Mouse (Mus musculus) lung, postnatal 25 days (tissue): ENCODE measurements around the gene Bcorl1.

ENCODE experiments used
- DNase-seq: peaks from one replicate; pipeline ENCODE4 v3.0.0; 2022; ENCODE audit warnings: low spot score

Gene Bcorl1

GRCm38 (mm10) chrX:48341141-48341540 lies at the start of gene Bcorl1:
TSS of gene Bcorl1 (plus strand) at chrX:48341358.
- peak; percentile 43 for DNase-seq

DNA sequence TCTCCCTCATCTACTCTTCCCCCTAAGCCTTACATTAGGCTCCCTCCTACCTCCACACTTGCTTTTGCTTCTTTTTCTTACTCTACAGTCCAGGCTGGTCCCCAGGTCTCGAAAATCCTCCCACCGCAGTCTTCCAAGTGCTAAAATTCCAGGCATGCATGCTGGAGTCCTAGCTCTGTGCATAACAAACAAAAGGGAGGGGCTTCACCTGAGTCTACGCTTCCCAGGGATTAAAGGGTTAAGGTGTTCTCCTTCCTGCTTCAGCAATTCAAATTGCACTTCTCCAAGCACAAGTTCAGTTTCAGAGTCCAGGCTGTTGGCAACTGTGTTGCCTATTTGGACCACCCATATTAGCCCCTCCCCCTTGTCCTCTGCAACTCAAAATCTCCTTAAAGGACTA lies 49.7 kb upstream of the Bcorl1 start:
- DNase-seq = no peak

- no peak for DNase-seq
Observed at GRCm38 (mm10) chrX:48305356-48305755, 35.8 kb upstream of the Bcorl1 start.

DNA sequence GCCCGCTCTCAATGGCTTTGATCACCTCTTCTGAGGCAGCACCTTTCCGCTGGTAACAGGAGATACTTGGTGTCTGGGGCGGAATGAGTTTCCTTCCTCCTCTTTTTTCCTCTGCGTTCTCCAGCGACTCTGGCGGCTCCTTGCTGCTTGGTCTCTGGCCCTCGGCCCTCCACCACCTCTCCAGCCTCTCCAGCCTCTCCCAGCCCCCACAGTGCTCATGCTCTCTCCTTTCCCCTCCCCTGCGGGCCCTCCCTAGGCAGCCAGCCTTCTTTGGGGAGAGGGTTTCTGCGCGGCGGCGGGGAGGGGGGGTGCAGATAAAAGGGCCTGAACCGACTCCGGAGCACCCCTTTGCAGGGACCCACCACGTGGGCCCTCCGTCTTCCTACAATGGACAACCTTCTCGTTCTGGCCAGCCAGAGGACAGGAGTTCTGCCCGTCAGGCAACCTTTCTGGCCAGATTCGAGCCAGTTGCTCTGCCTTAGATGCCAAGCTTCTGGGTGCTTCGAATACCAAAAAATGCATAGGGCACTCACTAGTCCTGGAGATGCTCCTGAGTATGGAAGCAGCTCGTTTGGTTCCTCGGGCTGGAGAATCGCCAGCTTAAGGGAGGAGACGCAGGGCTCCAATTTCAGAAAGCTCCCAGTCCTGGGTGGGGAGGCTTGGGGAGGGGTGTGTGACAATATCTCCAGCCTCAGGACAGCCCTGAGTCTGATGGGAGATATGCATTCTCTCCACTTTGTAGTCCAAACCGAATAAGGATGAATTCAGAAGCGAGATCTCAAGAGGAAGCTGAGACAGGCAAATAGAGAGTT lies 30.2 kb upstream of the Bcorl1 start:
- no peak for DNase-seq

- no peak for DNase-seq
Observed at GRCm38 (mm10) chrX:48311727-48312126, 29.4 kb upstream of the Bcorl1 start.

GRCm38 (mm10) chrX:48314530-48315079 lies 26.6 kb upstream of the Bcorl1 start:
- DNase-seq = peak; percentile 91

DNA sequence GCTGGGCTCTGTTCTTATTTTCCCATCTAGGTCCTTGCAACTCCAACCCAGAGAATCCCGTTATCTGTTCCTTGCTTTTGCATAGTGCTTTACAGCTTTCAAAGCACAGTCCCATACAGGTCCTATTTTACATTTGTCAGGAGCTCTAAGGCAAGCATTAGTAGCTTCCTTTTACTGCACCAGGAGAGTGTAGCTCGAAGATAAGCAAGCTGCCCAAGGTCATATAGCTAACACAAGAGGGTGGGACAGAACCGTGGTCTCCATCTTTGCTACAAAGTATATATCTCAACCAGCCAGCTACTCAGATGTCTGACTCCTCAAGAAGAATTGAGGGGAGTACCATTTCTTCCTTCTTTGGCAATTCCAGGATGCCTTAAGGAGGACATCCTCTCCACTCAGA lies 23.7 kb upstream of the Bcorl1 start:
- no peak for DNase-seq

DNA sequence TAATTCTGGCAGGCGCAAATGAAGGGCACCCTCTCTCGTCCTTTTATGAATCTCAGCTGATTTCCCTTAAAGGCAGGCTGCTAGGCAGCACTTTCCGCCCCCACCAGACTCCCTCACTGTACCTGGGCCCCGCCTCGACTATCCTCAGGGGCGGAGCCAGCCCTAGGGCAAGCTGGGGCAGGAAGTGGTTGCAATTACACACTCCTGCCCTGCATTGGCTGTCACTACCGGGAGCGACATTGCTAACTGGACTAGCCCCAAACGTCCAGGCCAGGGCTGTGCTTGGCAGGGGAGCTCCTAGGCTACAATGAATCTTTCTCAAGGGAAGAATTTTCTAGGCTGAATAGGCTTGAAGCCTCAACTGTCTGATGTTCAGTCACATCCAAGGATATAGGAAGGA lies 23.0 kb upstream of the Bcorl1 start:
- peak; percentile 41 for DNase-seq

- no peak for DNase-seq
Observed at GRCm38 (mm10) chrX:48340441-48341049, 613 bp upstream of the Bcorl1 start.

- DNase-seq = peak; percentile 54
Observed at GRCm38 (mm10) chrX:48341621-48342161, 533 bp downstream of the Bcorl1 start.

DNA sequence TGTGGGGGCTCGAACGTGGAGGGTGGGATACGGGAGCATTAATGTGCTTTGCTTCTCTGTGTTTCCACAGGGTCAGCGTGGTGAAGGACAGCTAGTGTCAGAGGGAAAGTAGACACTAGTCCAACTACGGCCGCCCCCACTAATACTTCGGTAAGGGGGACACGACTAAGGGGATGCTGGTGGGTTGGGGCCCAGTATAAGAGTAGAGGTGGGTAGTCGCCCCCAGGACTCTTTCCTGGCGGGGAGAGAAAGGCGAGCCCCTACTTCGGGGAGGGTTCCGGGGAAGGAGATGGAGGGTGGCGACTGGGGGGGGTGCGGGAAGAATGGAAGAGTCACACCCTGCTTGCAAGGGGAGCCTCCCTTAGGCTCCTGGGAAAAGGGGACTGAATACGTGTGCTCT lies 1.6 kb downstream of the Bcorl1 start:
- no peak for DNase-seq

DNA sequence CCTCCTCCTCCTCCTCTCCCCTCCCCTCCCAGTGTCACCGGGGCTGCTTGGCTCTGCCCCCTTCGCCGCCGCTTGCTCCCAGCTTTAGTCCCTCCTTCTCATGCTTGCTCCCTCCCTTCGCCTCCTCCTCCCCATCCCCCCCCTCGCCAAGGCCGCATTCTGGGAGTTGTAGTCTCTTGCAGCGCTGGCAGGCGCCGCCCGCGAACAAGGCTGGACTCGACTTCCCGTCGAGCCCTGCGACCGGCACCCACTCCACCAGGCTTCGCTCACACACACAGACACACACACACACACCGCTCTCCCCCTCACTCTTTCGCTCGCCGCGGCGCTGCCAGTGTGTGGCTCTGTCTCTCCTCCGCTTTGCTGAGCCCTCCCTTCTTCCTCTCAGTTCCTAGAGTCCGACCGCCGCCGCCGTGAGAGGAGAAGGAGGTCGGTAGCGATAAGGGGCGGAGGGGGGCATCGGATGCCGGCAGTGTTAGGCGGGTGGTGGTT lies 2.3 kb downstream of the Bcorl1 start:
- DNase-seq = peak; percentile 90

- no peak for DNase-seq
Observed at GRCm38 (mm10) chrX:48343966-48344642, 2.9 kb downstream of the Bcorl1 start.

GRCm38 (mm10) chrX:48344643-48345384 lies 3.7 kb downstream of the Bcorl1 start:
- DNase-seq = no peak

- DNase-seq = no peak
Observed at GRCm38 (mm10) chrX:48345385-48345932, 4.3 kb downstream of the Bcorl1 start.

DNA sequence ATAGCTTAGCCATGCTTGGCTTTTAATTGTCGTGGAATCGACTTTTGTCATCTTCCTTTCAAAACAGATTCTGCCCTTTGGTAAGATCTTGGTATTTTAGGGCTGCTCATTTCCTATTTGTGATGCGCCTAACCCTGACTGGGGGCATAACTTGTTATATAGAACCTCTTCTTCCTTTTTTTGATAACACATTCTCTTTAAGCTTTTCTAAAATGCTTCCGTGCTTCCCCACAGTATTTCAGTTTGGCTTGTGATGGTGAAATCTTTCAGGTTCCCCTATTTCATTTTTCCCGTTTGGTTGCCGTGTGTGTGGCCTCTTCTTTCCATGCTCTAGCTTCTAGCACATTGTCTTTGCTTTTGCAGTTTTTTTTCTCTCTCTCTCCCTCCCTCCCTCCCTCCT lies 14.2 kb downstream of the Bcorl1 start:
- no peak for DNase-seq

GRCm38 (mm10) chrX:48365836-48366577 lies 24.8 kb downstream of the Bcorl1 start:
- DNase-seq = no peak

GRCm38 (mm10) chrX:48367841-48368240 lies 26.7 kb downstream of the Bcorl1 start:
- DNase-seq = no peak

- peak; percentile 36 for DNase-seq
Observed at GRCm38 (mm10) chrX:48383643-48384042, 42.5 kb downstream of the Bcorl1 start.

DNA sequence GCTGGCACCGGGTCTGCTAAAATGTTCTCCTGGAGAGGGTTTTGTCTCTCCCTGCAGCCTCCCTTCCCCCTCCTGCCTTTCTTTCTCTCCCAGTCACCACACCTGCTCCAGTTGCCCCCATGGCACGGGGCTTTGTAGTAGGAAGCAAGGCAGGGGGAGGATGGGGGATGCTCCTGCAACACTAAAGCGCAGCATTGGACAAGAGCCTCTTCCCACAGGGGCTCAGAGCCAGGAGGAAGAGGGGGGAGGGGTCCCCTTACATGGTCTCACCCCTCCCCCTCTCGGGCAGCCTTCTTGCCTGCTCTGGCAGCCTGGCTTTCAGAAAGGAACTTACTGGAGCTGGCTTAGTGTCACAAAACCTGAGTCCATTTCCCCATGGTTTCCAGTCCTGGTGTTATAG lies 44.8 kb downstream of the Bcorl1 start:
- no peak for DNase-seq

- no peak for DNase-seq
Observed at GRCm38 (mm10) chrX:48389380-48389779, 48.2 kb downstream of the Bcorl1 start.
